Mouse (Mus musculus) cerebellum, adult 2 months (tissue): Measurements from ENCODE around the gene Ptch2.

Experiments used
- CTCF ChIP-seq: fragments of 200-500 bp; IDR thresholded peaks from 2 replicates; pipeline ENCODE4 v1.5.1; 2011; ENCODE audit warnings: low read depth, mild to moderate bottlenecking, control low read depth, low read length, moderate library complexity, borderline replicate concordance; ENCODE audit not compliant: insufficient read depth
- POLR2A ChIP-seq: fragments of 200-500 bp; IDR thresholded peaks from 2 replicates; pipeline ENCODE4 v1.6.1; 2011; ENCODE audit warnings: low read length, control low read depth, borderline replicate concordance; ENCODE audit not compliant: insufficient read depth

GRCm38 (mm10) chr4:117098764-117099036 is 2.8 kb downstream of the Ptch2 start:
- no peak for TF ChIP-seq POLR2A
- TF ChIP-seq CTCF, result no peak
